15 mouse cellular contexts compared by ENCODE assay signal in genomic region chr5:136476272-136476671, GRCm38 (mm10).
DNase-seq lines count a peak whose midpoint lies in the region; ATAC-seq and TF ChIP-seq lines count a peak whose summit lies in the region.
"Had no signal": no experiment of that assay in that cellular context is flagged by ENCODE, and none has a peak within 500 bp of the region (broad histone marks: within the 10 kb centered on the region; RNA-seq: fewer than 3 reads in every experiment).

No protein-coding gene starts in this region.

- 60% methylated on average over 3 of the region's 3 CpGs for WGBS in heart, embryonic 12.5 days
- WGBS in lung, embryonic 14.5 days: 73% methylated on average over 3 of the region's 3 CpGs
- WGBS in lung, adult 2 months: 71% methylated on average over 3 of the region's 3 CpGs
- WGBS in forebrain, embryonic 14.5 days: 87% methylated on average over 3 of the region's 3 CpGs

- H3K4me1 ChIP-seq in heart, embryonic 12.5 days (replicated peaks): peaks cover 86% of the 10 kb centered on the region
- 0 out of 2 replicates have a peak, but pooled peaks cover 3% of the 10 kb centered on the region for H3K4me1 ChIP-seq in lung, embryonic 14.5 days (ENCODE audit: insufficient read depth)
- H3K4me1 ChIP-seq in lung, adult 2 months (ENCODE audit: control insufficient read depth, insufficient read depth, low read length): peaks cover 6% of the 10 kb centered on the region
- H3K4me1 ChIP-seq in forebrain, embryonic 14.5 days (ENCODE audit: control insufficient read depth, insufficient read depth, low read length): no peaks in the 10 kb centered on the region; the same call in 1 of the 2 replicates

- peak; percentile 37 for DNase-seq in adrenal gland, adult 2 months
- DNase-seq in adrenal gland, adult 18-20 months (ENCODE audit: low spot score in 2 of 2): no peak
- no peak for DNase-seq in heart, adult 8-10 months (ENCODE audit: low spot score)
- no peak for DNase-seq in lung, embryonic 14.5 days
- no peak for DNase-seq in lung, adult 2 months
- peak; percentile 33 for DNase-seq in right cerebral cortex, postnatal 14 days
- no peak for DNase-seq in forebrain, embryonic 14.5 days (ENCODE audit: low spot score)
- DNase-seq: kidney, adult 8-10 months; lung, adult 18-20 months; spleen, adult 18-20 months; thymus, adult 18-20 months had no signal

- H3K9ac ChIP-seq in heart, embryonic 12.5 days: no peak overlapping the region
- H3K9ac ChIP-seq in lung, embryonic 14.5 days: no peak overlapping the region
- no peak overlapping the region for H3K9ac ChIP-seq in forebrain, embryonic 14.5 days (ENCODE audit: low read length)

- H3K4me3 ChIP-seq in heart, embryonic 12.5 days: no peak overlapping the region
- no peak overlapping the region for H3K4me3 ChIP-seq in lung, embryonic 14.5 days (ENCODE audit: low read depth, low read length)
- H3K4me3 ChIP-seq in lung, adult 2 months (replicated peaks; ENCODE audit: extremely low read depth, low read depth, low read length): no peak overlapping the region
- H3K4me3 ChIP-seq in forebrain, embryonic 14.5 days (ENCODE audit: low read depth, low read length): no peak overlapping the region
- H3K4me3 ChIP-seq: embryonic facial prominence, embryonic 10.5 days; limb, embryonic 10.5 days; megakaryocyte, embryonic 14.5 days had no signal

- no peak overlapping the region for H3K4me2 ChIP-seq in heart, embryonic 12.5 days
- no peak overlapping the region for H3K4me2 ChIP-seq in lung, embryonic 14.5 days
- H3K4me2 ChIP-seq in forebrain, embryonic 14.5 days (ENCODE audit: low read length): no peak overlapping the region

- H3K9me3 ChIP-seq in heart, embryonic 12.5 days (replicated peaks): no peaks in the 10 kb centered on the region
- H3K9me3 ChIP-seq in lung, embryonic 14.5 days (ENCODE audit: low read depth, low read length): no peaks in the 10 kb centered on the region
- H3K9me3 ChIP-seq in forebrain, embryonic 14.5 days (replicated peaks; ENCODE audit: control insufficient read depth, low read length): no peaks in the 10 kb centered on the region
- H3K9me3 ChIP-seq: embryonic facial prominence, embryonic 10.5 days; limb, embryonic 10.5 days; megakaryocyte, embryonic 14.5 days had no signal

- peak overlapping the region; percentile 59 for H3K27ac ChIP-seq in heart, embryonic 12.5 days (ENCODE audit: poor library complexity, severe bottlenecking)
- H3K27ac ChIP-seq in lung, embryonic 14.5 days (ENCODE audit: low read depth): 0 out of 2 replicates have a peak overlapping the region, but pooled peaks have one; percentile 8
- no peak overlapping the region for H3K27ac ChIP-seq in forebrain, embryonic 14.5 days (ENCODE audit: low read depth, low read length)
- H3K27ac ChIP-seq: embryonic facial prominence, embryonic 10.5 days; limb, embryonic 10.5 days had no signal

- no peaks in the 10 kb centered on the region for H3K27me3 ChIP-seq in heart, embryonic 12.5 days (replicated peaks)
- no peaks in the 10 kb centered on the region for H3K27me3 ChIP-seq in lung, embryonic 14.5 days (ENCODE audit: insufficient read depth, low read length)
- no peaks in the 10 kb centered on the region for H3K27me3 ChIP-seq in forebrain, embryonic 14.5 days (replicated peaks; ENCODE audit: control insufficient read depth, insufficient read depth, low read length)
- H3K27me3 ChIP-seq: megakaryocyte, embryonic 14.5 days had no signal

- TF ChIP-seq POLR2A in lung, adult 2 months (IDR thresholded peaks at IDR 0.05; ENCODE audit: borderline replicate concordance, extremely low read depth, low read depth, low read length): no peak

- H3K36me3 ChIP-seq in heart, embryonic 12.5 days: no peaks in the 10 kb centered on the region; the same call in 1 of the 2 replicates
- H3K36me3 ChIP-seq in lung, embryonic 14.5 days (ENCODE audit: insufficient read depth): peaks cover 9% of the 10 kb centered on the region; the same call in 1 of the 2 replicates
- H3K36me3 ChIP-seq in forebrain, embryonic 14.5 days (ENCODE audit: control insufficient read depth, insufficient read depth, low read length): no peaks in the 10 kb centered on the region

- no peak for ATAC-seq in heart, embryonic 12.5 days (ENCODE audit: insufficient number of reproducible peaks, low FRiP score)
- ATAC-seq in lung, embryonic 14.5 days (ENCODE audit: insufficient read depth): no peak
- ATAC-seq in forebrain, embryonic 14.5 days: no peak

- TF ChIP-seq CTCF in lung, embryonic 14.5 days (IDR thresholded peaks at IDR 0.05; ENCODE audit: low read depth): no peak
- no peak for TF ChIP-seq CTCF in lung, adult 2 months (IDR thresholded peaks at IDR 0.05; ENCODE audit: insufficient read depth, low read length)

Comparison
In these comparisons a context has a peak if more than half of its experiments do, and no peak if none do; other contexts are left out.
1. DNase-seq: peak in adrenal gland, adult 2 months (single experiment) and right cerebral cortex, postnatal 14 days (single experiment); none in adrenal gland, adult 18-20 months (0 of 2), heart, adult 8-10 months (single experiment), lung, embryonic 14.5 days (single experiment), lung, adult 2 months (single experiment) and forebrain, embryonic 14.5 days (single experiment).